Mouse (Mus musculus) MEL (cell line): ENCODE measurements around the gene Xiap. TPM values are rescaled to one million over a fixed set of nuclear protein-coding genes. Genes with fewer than 3 reads are reported as not detected.

Experiments
- DNase-seq: peaks from one replicate; pipeline ENCODE4 v3.0.0; 2011; ENCODE audit warnings: low read depth, low spot score
- H3K27ac ChIP-seq: 2 replicates; pipeline ENCODE4 v1.5.1; 2012; ENCODE audit warnings: low read depth, mild to moderate bottlenecking, control low read depth, low read length, moderate library complexity; ENCODE audit not compliant: control insufficient read depth
- H3K27me3 ChIP-seq, 2 experiments: fragments of 150-350 bp in 1 of 2; sonication (generic) in 1 of 2; 2 replicates each; pipeline ENCODE4 v1.6.1; 2012; ENCODE audit warnings: low read length in 2 of 2, mild to moderate bottlenecking in 2 of 2, improper control_type of control experiment in 1 of 2, moderate library complexity in 1 of 2; ENCODE audit not compliant: insufficient read depth in 2 of 2, control insufficient read depth in 1 of 2
- H3K36me3 ChIP-seq, 2 experiments: 2 replicates each; pipeline ENCODE4 v1.6.1; 2012 to 2014; ENCODE audit warnings: low read length in 2 of 2, improper control_type of control experiment in 1 of 2, inconsistent platforms in 1 of 2, mild to moderate bottlenecking in 1 of 2; ENCODE audit not compliant: insufficient read depth in 2 of 2, control insufficient read depth in 1 of 2
- H3K4me1 ChIP-seq, 2 experiments: fragments of 150-350 bp in 1 of 2; sonication (generic) in 1 of 2; 2 replicates each; pipeline ENCODE4 v1.6.1; 2012; ENCODE audit warnings: low read length in 2 of 2, improper control_type of control experiment in 1 of 2, mild to moderate bottlenecking in 1 of 2; ENCODE audit not compliant: insufficient read depth in 2 of 2, control insufficient read depth in 1 of 2
- H3K4me3 ChIP-seq, 2 experiments: fragments of 150-350 bp in 1 of 2; sonication (generic) in 1 of 2; 2 replicates each; pipeline ENCODE4 v1.5.1; 2012; ENCODE audit warnings: low read depth in 2 of 2, low read length in 2 of 2, mild to moderate bottlenecking in 2 of 2, moderate library complexity in 2 of 2, control low read depth in 1 of 2, improper control_type of control experiment in 1 of 2; ENCODE audit not compliant: control insufficient read depth in 1 of 2, insufficient read depth in 1 of 2
- H3K79me2 ChIP-seq: 2 replicates; pipeline ENCODE4 v1.6.1; 2012; ENCODE audit warnings: mild to moderate bottlenecking, low read length, moderate library complexity; ENCODE audit not compliant: control insufficient read depth, poor library complexity, insufficient read depth
- H3K9ac ChIP-seq: 2 replicates; pipeline ENCODE4 v1.6.1; 2012; ENCODE audit warnings: low read depth, mild to moderate bottlenecking, control low read depth, low read length, moderate library complexity; ENCODE audit not compliant: control insufficient read depth, poor library complexity, severe bottlenecking
- H3K9me3 ChIP-seq: fragments of 150-350 bp; sonication (generic); replicated peaks from 2 replicates; pipeline ENCODE4 v1.6.1; 2012; ENCODE audit warnings: mild to moderate bottlenecking, low read length, improper control_type of control experiment, moderate library complexity; ENCODE audit not compliant: insufficient read depth
- BHLHE40 ChIP-seq: IDR thresholded peaks from 2 replicates; pipeline ENCODE4 v1.6.1; 2012; ENCODE audit warnings: low read depth, mild to moderate bottlenecking, inconsistent platforms, low read length, improper control_type of control experiment, borderline replicate concordance
- CHD2 ChIP-seq: IDR thresholded peaks from 2 replicates; pipeline ENCODE4 v1.6.1; 2011; ENCODE audit warnings: low read length, improper control_type of control experiment
- CTCF ChIP-seq, 3 experiments: IDR thresholded peaks in 2 of 3; conservative IDR thresholded peaks in 1 of 3; 2 replicates each; pipeline ENCODE4 v1.5.1; 2011 to 2012; ENCODE audit warnings: low read length in 3 of 3, low read depth in 2 of 3, mild to moderate bottlenecking in 2 of 3, improper control_type of control experiment in 1 of 3, inconsistent platforms in 1 of 3, mixed read lengths in 1 of 3, moderate library complexity in 1 of 3; ENCODE audit not compliant: control insufficient read depth in 1 of 3, insufficient read depth in 1 of 3, poor library complexity in 1 of 3, severe bottlenecking in 1 of 3
- E2F4 ChIP-seq: IDR thresholded peaks from 2 replicates; pipeline ENCODE4 v1.6.1; 2011; ENCODE audit warnings: low read depth, low read length, improper control_type of control experiment, borderline replicate concordance
- ELF1 ChIP-seq: IDR thresholded peaks from 2 replicates; pipeline ENCODE4 v1.6.1; 2014; ENCODE audit warnings: low read depth, mild to moderate bottlenecking, inconsistent platforms, low read length, improper control_type of control experiment, moderate library complexity
- EP300 ChIP-seq, 2 experiments: IDR thresholded peaks; 2 replicates each; pipeline ENCODE4 v1.6.1; 2011; ENCODE audit warnings: improper control_type of control experiment in 2 of 2, low read length in 2 of 2, low read depth in 1 of 2, mild to moderate bottlenecking in 1 of 2
- JUND ChIP-seq: IDR thresholded peaks from 2 replicates; pipeline ENCODE4 v1.6.1; 2011; ENCODE audit warnings: low read depth, mild to moderate bottlenecking, improper control_type of control experiment, low read length
- KAT2A ChIP-seq: conservative IDR thresholded peaks from 2 replicates; pipeline ENCODE4 v1.6.1; 2012; ENCODE audit warnings: low read depth, low read length, improper control_type of control experiment, inconsistent platforms
- MAX ChIP-seq: IDR thresholded peaks from 2 replicates; pipeline ENCODE4 v1.6.1; 2011; ENCODE audit warnings: low read length, improper control_type of control experiment
- MAZ ChIP-seq: IDR thresholded peaks from 2 replicates; pipeline ENCODE4 v1.6.1; 2012; ENCODE audit warnings: low read depth, mild to moderate bottlenecking, inconsistent platforms, low read length, improper control_type of control experiment
- MEF2A ChIP-seq: IDR thresholded peaks from 2 replicates; pipeline ENCODE4 v1.6.1; 2014; ENCODE audit warnings: low read depth, mild to moderate bottlenecking, inconsistent platforms, low read length, improper control_type of control experiment; ENCODE audit not compliant: poor library complexity, insufficient replicate concordance, severe bottlenecking; ENCODE audit errors: extremely low read depth
- MXI1 ChIP-seq: IDR thresholded peaks from 2 replicates; pipeline ENCODE4 v1.6.1; 2011; ENCODE audit warnings: mild to moderate bottlenecking, low read depth, low read length, improper control_type of control experiment
- MYB ChIP-seq: IDR thresholded peaks from 2 replicates; pipeline ENCODE4 v1.6.1; 2011; ENCODE audit warnings: mild to moderate bottlenecking, low read depth, low read length, improper control_type of control experiment
- MYC ChIP-seq: IDR thresholded peaks from 2 replicates; pipeline ENCODE4 v1.6.1; 2011; ENCODE audit warnings: low read depth, mild to moderate bottlenecking, low read length, improper control_type of control experiment, moderate library complexity
- NELFE ChIP-seq: IDR thresholded peaks from 2 replicates; pipeline ENCODE4 v1.6.1; 2011; ENCODE audit warnings: low read depth, low read length, improper control_type of control experiment
- POLR2A ChIP-seq, 2 experiments: IDR thresholded peaks; 2 replicates each; pipeline ENCODE4 v1.6.1; 2011 to 2012; ENCODE audit warnings: low read length in 2 of 2, mild to moderate bottlenecking in 2 of 2, control low read depth in 1 of 2, improper control_type of control experiment in 1 of 2, low read depth in 1 of 2, moderate library complexity in 1 of 2; ENCODE audit not compliant: control insufficient read depth in 1 of 2, insufficient read depth in 1 of 2, poor library complexity in 1 of 2
- RAD21 ChIP-seq: IDR thresholded peaks from 2 replicates; pipeline ENCODE4 v1.6.1; 2011; ENCODE audit warnings: mild to moderate bottlenecking, low read depth, low read length, improper control_type of control experiment
- SIN3A ChIP-seq: IDR thresholded peaks from 2 replicates; pipeline ENCODE4 v1.6.1; 2012; ENCODE audit warnings: low read length, improper control_type of control experiment, inconsistent platforms
- SMC3 ChIP-seq: IDR thresholded peaks from 2 replicates; pipeline ENCODE4 v1.6.1; 2011; ENCODE audit warnings: low read depth, low read length, improper control_type of control experiment
- TAL1 ChIP-seq: IDR thresholded peaks from 2 replicates; pipeline ENCODE4 v1.6.1; 2012; ENCODE audit warnings: mild to moderate bottlenecking, inconsistent platforms, low read length, moderate library complexity, mixed read lengths
- TBP ChIP-seq: IDR thresholded peaks from 2 replicates; pipeline ENCODE4 v1.8.0; 2011; ENCODE audit warnings: low read depth, low read length, improper control_type of control experiment
- TCF12 ChIP-seq: IDR thresholded peaks from 2 replicates; pipeline ENCODE4 v1.6.1; 2014; ENCODE audit warnings: low read depth, mild to moderate bottlenecking, inconsistent platforms, low read length, improper control_type of control experiment, moderate library complexity
- UBTF ChIP-seq: IDR thresholded peaks from 2 replicates; pipeline ENCODE4 v1.6.1; 2012; ENCODE audit warnings: low read depth, mild to moderate bottlenecking, inconsistent platforms, low read length, improper control_type of control experiment, moderate library complexity, borderline replicate concordance; ENCODE audit not compliant: insufficient read depth
- ZC3H11A ChIP-seq: IDR thresholded peaks from 2 replicates; pipeline ENCODE4 v1.6.1; 2012; ENCODE audit warnings: low read depth, mild to moderate bottlenecking, inconsistent platforms, low read length, improper control_type of control experiment
- ZKSCAN1 ChIP-seq: IDR thresholded peaks from 2 replicates; pipeline ENCODE4 v1.6.1; 2012; ENCODE audit warnings: low read depth, mild to moderate bottlenecking, inconsistent platforms, low read length, improper control_type of control experiment, moderate library complexity
- ZNF384 ChIP-seq: IDR thresholded peaks from 2 replicates; pipeline ENCODE4 v1.6.1; 2012; ENCODE audit warnings: low read depth, mild to moderate bottlenecking, inconsistent platforms, low read length, improper control_type of control experiment
- polyA plus RNA-seq, 2 experiments: library from polyadenylated mRNA; stranded (reverse) in 1 of 2; unstranded in 1 of 2; fragments of >175 nt in 1 of 2; fragments of >200 nt in 1 of 2; gene quantifications; 2 replicates each; pipeline versions ENCODE4 v1.2.1 to v1.2.4; 2012; ENCODE audit warnings: low replicate concordance in 2 of 2, low read depth in 1 of 2; ENCODE audit not compliant: insufficient read length in 2 of 2, insufficient read depth in 1 of 2, missing spikeins in 1 of 2
- total RNA-seq: library from RNA; depleted of rRNA; stranded (reverse); fragments of 300-350 nt; gene quantifications from 2 replicates; pipeline ENCODE4 v1.2.3, GENCODE M21; 2012

Gene Xiap
- total and polyA plus RNA-seq, 3 experiments, result 7.8 to 89.2 (median 11.8) TPM

- Histone ChIP-seq H3K4me1 (peaks cover 0 to 2% of the 10 kb centered on the region in 2 experiments; a peak in 1 of 4 replicates), H3K27ac (peak overlapping the region; percentile 54; the same call in 1 of the 2 replicates), H3K27me3 (no peaks in the 10 kb centered on the region), H3K4me3 (peak overlapping the region; percentile 57 to 81), H3K9ac (peak overlapping the region; percentile 77), H3K79me2 (no peaks in the 10 kb centered on the region; the same call in 1 of the 2 replicates), H3K36me3 (no peaks in the 10 kb centered on the region), H3K9me3 (no peaks in the 10 kb centered on the region)
- TF ChIP-seq ZKSCAN1, result no peak
- no peak for TF ChIP-seq MAX
- no peak for TF ChIP-seq BHLHE40
- TF ChIP-seq MAZ, result no peak
- TF ChIP-seq SIN3A, result peak; percentile 55; the same call in 1 of the 2 replicates
- peak; percentile 78 for TF ChIP-seq SMC3
- no peak for TF ChIP-seq E2F4
- TF ChIP-seq KAT2A, result no peak
- peak; percentile 61 to 82 (median 76) for TF ChIP-seq CTCF (IDR thresholded peaks at IDR 0.05 in 2 of 3, conservative IDR thresholded peaks at IDR 0.05 in 1 of 3; ENCODE audit: control insufficient read depth in 1 of 3, insufficient read depth in 1 of 3, low read depth in 2 of 3, low read length in 3 of 3, poor library complexity in 1 of 3, severe bottlenecking in 1 of 3)
- TF ChIP-seq MXI1, result 0 out of 2 replicates have a peak, but pooled peaks have one; percentile 40
- peak; percentile 84 for TF ChIP-seq RAD21
- TF ChIP-seq TBP, result no peak
- TF ChIP-seq MEF2A, result no peak
- no peak for TF ChIP-seq NELFE
- TF ChIP-seq ZC3H11A, result peak; percentile 66
- TF ChIP-seq EP300 (IDR thresholded peaks at IDR 0.05; ENCODE audit: low read depth in 1 of 2, low read length in 2 of 2), result no peak
- no peak for TF ChIP-seq TAL1
- TF ChIP-seq MYC, result no peak
- no peak for TF ChIP-seq JUND
- DNase-seq, result peak; percentile 77
These were observed 26.3 kb upstream of the Xiap start for GRCm38 (mm10) chrX:42033111-42033693.

GRCm38 (mm10) chrX:42033911-42034310 lies 25.6 kb upstream of the Xiap start:
- peak overlapping the region; percentile 57 for H3K27ac ChIP-seq
- peak; percentile 31 for DNase-seq
- H3K27me3 ChIP-seq, result no peaks in the 10 kb centered on the region
- H3K9me3 ChIP-seq, result no peaks in the 10 kb centered on the region
- no peaks in the 10 kb centered on the region; the same call in 1 of the 2 replicates for H3K79me2 ChIP-seq
- TF ChIP-seq UBTF, result no peak
- TF ChIP-seq ZKSCAN1, result no peak
- no peak for TF ChIP-seq EP300 (IDR thresholded peaks at IDR 0.05; ENCODE audit: low read depth in 1 of 2, low read length in 2 of 2)
- TF ChIP-seq POLR2A (IDR thresholded peaks at IDR 0.05; ENCODE audit: control insufficient read depth in 1 of 2, insufficient read depth in 1 of 2, low read depth in 1 of 2, low read length in 2 of 2, poor library complexity in 1 of 2), result no peak
- no peak for TF ChIP-seq KAT2A
- no peak for TF ChIP-seq JUND
- no peak for TF ChIP-seq TAL1
- no peak for TF ChIP-seq MYB
- no peak for TF ChIP-seq MXI1
- no peak for TF ChIP-seq RAD21
- TF ChIP-seq MEF2A, result no peak
- no peak for TF ChIP-seq ELF1
- TF ChIP-seq BHLHE40, result no peak
- no peak for TF ChIP-seq CHD2
- no peak for TF ChIP-seq NELFE
- no peak for TF ChIP-seq ZNF384
- no peak for TF ChIP-seq TCF12
- peaks cover 0 to 2% of the 10 kb centered on the region in 2 experiments; a peak in 1 of 4 replicates for H3K4me1 ChIP-seq
- H3K9ac ChIP-seq, result peak overlapping the region; percentile 77
- H3K4me3 ChIP-seq, result peak overlapping the region; percentile 57 to 67
- H3K36me3 ChIP-seq, result no peaks in the 10 kb centered on the region
